Mouse (Mus musculus) thymus, adult 2 months (tissue): ENCODE data around the gene Prkag2. TPM values are rescaled to one million over a fixed set of nuclear protein-coding genes. Genes with fewer than 3 reads are reported as not detected.

ENCODE experiments used
- DNase-seq: peaks from one replicate; pipeline ENCODE4 v3.0.0; 2021
- H3K27ac ChIP-seq: fragments of 200-500 bp; 2 replicates; pipeline ENCODE4 v1.5.1; 2012; ENCODE audit warnings: low read length, control low read depth; ENCODE audit not compliant: control insufficient read depth, insufficient read depth
- H3K27me3 ChIP-seq: fragments of 200-500 bp; 2 replicates; pipeline ENCODE4 v1.6.1; 2012; ENCODE audit warnings: mild to moderate bottlenecking, low read length, moderate library complexity, mixed read lengths; ENCODE audit not compliant: control insufficient read depth, insufficient read depth
- H3K36me3 ChIP-seq: fragments of 200-500 bp; 2 replicates; pipeline ENCODE4 v1.6.1; 2012; ENCODE audit warnings: mild to moderate bottlenecking, low read length, moderate library complexity; ENCODE audit not compliant: control insufficient read depth, insufficient read depth
- H3K4me1 ChIP-seq: fragments of 200-500 bp; replicated peaks from 2 replicates; pipeline ENCODE4 v1.6.1; 2012; ENCODE audit warnings: low read length; ENCODE audit not compliant: control insufficient read depth, insufficient read depth
- H3K4me3 ChIP-seq: fragments of 200-500 bp; 2 replicates; pipeline ENCODE4 v1.5.1; 2012; ENCODE audit warnings: mild to moderate bottlenecking, low read length, control low read depth, moderate library complexity; ENCODE audit not compliant: control insufficient read depth, insufficient read depth
- CTCF ChIP-seq: fragments of 200-500 bp; IDR thresholded peaks from 2 replicates; pipeline ENCODE4 v1.5.1; 2012; ENCODE audit warnings: mild to moderate bottlenecking, control low read depth, low read length, moderate library complexity, borderline replicate concordance; ENCODE audit not compliant: control insufficient read depth, poor library complexity, insufficient read depth; ENCODE audit errors: extremely low read depth
- POLR2A ChIP-seq: fragments of 200-500 bp; IDR thresholded peaks from 2 replicates; pipeline ENCODE4 v1.6.1; 2012; ENCODE audit warnings: mild to moderate bottlenecking, low read length, control low read depth, moderate library complexity; ENCODE audit not compliant: control insufficient read depth, poor library complexity, insufficient read depth; ENCODE audit errors: extremely low read depth
- WGBS: fragments of 180-500 bp; shearing (Covaris S2); methylation state at CpG from one replicate; pipeline ENCODE4 v1.1.7; 2018; 5-methylcytosine and 5-hydroxymethylcytosine counted together
- polyA plus RNA-seq: library from polyadenylated mRNA; depleted of rRNA; stranded (reverse); fragments of >200 nt; gene quantifications from 2 replicates; pipeline ENCODE4 v1.2.3, GENCODE M21; 2012

Gene Prkag2
- polyA plus RNA-seq, 1 experiment = 23.5 TPM

GRCm38 (mm10) chr5:25055288-25055687 lies 45.2 kb downstream of the Prkag2 start:
- Histone ChIP-seq H3K27me3 (no peaks in the 10 kb centered on the region), H3K4me3 (no peak overlapping the region), H3K36me3 (no peaks in the 10 kb centered on the region), H3K4me1 (0 out of 2 replicates have a peak, but pooled peaks cover 2% of the 10 kb centered on the region), H3K27ac (no peak overlapping the region)
- TF ChIP-seq POLR2A = no peak
- no peak for TF ChIP-seq CTCF
- WGBS = 90% methylated on average over 4 of the region's 4 CpGs
- no peak for DNase-seq

GRCm38 (mm10) chr5:25053971-25054658 lies 46.3 kb downstream of the Prkag2 start:
- no peaks in the 10 kb centered on the region for H3K27me3 ChIP-seq
- H3K4me3 ChIP-seq = no peak overlapping the region
- DNase-seq = no peak
- WGBS = 82% methylated on average over 7 of the region's 7 CpGs
- H3K36me3 ChIP-seq = no peaks in the 10 kb centered on the region
- no peak overlapping the region for H3K27ac ChIP-seq
- H3K4me1 ChIP-seq = 0 out of 2 replicates have a peak, but pooled peaks cover 2% of the 10 kb centered on the region
- TF ChIP-seq POLR2A = no peak
- TF ChIP-seq CTCF = no peak

GRCm38 (mm10) chr5:25050827-25051226 lies 49.6 kb downstream of the Prkag2 start:
- H3K27ac ChIP-seq = no peak overlapping the region
- H3K36me3 ChIP-seq = no peaks in the 10 kb centered on the region
- H3K27me3 ChIP-seq = no peaks in the 10 kb centered on the region
- no peak overlapping the region for H3K4me3 ChIP-seq
- H3K4me1 ChIP-seq = 0 out of 2 replicates have a peak, but pooled peaks cover 2% of the 10 kb centered on the region
- WGBS = 44% methylated on average over 8 of the region's 8 CpGs
- TF ChIP-seq CTCF (no peak), POLR2A (no peak)
- DNase-seq = no peak

- 73% methylated on average over 1 of the region's 1 CpGs for WGBS
- Histone ChIP-seq H3K4me3 (no peak overlapping the region), H3K27ac (no peak overlapping the region), H3K4me1 (0 out of 2 replicates have a peak, but pooled peaks cover 2% of the 10 kb centered on the region), H3K27me3 (no peaks in the 10 kb centered on the region), H3K36me3 (no peaks in the 10 kb centered on the region)
- DNase-seq = no peak
- TF ChIP-seq CTCF (no peak), POLR2A (no peak)
Observed at GRCm38 (mm10) chr5:25047670-25048069, 52.8 kb downstream of the Prkag2 start.

- TF ChIP-seq POLR2A = no peak
- TF ChIP-seq CTCF = no peak
- H3K27me3 ChIP-seq = no peaks in the 10 kb centered on the region
- H3K36me3 ChIP-seq = no peaks in the 10 kb centered on the region
- 32% methylated on average over 3 of the region's 3 CpGs for WGBS
- H3K4me1 ChIP-seq = 0 out of 2 replicates have a peak, but pooled peaks cover 2% of the 10 kb centered on the region
- H3K4me3 ChIP-seq = no peak overlapping the region
- H3K27ac ChIP-seq = no peak overlapping the region
- no peak for DNase-seq
Observed at GRCm38 (mm10) chr5:25046762-25047161, 53.7 kb downstream of the Prkag2 start.

GRCm38 (mm10) chr5:25044007-25044406 lies 56.4 kb downstream of the Prkag2 start:
- Histone ChIP-seq H3K4me1 (no peaks in the 10 kb centered on the region), H3K27ac (no peak overlapping the region), H3K27me3 (no peaks in the 10 kb centered on the region), H3K4me3 (no peak overlapping the region), H3K36me3 (no peaks in the 10 kb centered on the region)
- DNase-seq = no peak
- TF ChIP-seq POLR2A (no peak), CTCF (no peak)
- 97% methylated on average over 2 of the region's 2 CpGs for WGBS

- Histone ChIP-seq H3K27ac (no peak overlapping the region), H3K36me3 (no peaks in the 10 kb centered on the region), H3K27me3 (no peaks in the 10 kb centered on the region), H3K4me3 (no peak overlapping the region), H3K4me1 (no peaks in the 10 kb centered on the region)
- no peak for TF ChIP-seq POLR2A
- no peak for TF ChIP-seq CTCF
- WGBS = 32% methylated on average over 1 of the region's 1 CpGs
- no peak for DNase-seq
Observed at GRCm38 (mm10) chr5:25041947-25042346, 58.5 kb downstream of the Prkag2 start.
